ENCODE assay signal across 8 mouse cellular contexts in the genomic region with DNA sequence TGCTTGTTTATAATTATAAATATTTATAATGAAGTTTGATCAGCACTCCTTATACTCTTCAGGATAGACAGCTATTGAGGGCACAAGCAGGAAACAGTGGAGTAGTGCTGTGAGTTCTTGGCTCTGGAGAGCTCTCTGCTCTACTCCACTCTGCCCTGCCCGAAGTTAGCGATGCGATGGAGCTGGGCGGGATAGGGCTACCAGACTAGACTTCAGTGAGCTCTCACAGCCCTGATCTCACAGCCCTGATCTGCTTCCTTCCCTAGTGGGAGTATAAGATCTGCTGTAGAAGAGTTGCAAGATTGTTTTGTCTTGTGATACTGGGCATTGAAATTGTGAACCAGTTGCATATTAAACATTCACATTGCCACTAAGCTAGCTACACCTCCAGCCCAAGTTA. TPM values are rescaled to one million over a fixed set of nuclear protein-coding genes. Genes with fewer than 3 reads are reported as not detected.
A peak's percentile ranks its signal among the peaks of the same experiment; 100 is the strongest.
DNase-seq lines count a peak whose midpoint lies in the region; ATAC-seq and TF ChIP-seq lines count a peak whose summit lies in the region.

No protein-coding gene starts in this region.

- peaks cover 54% of the 10 kb centered on the region for H3K36me3 ChIP-seq in heart, embryonic 12.5 days
- peaks cover 4% of the 10 kb centered on the region; the same call in 1 of the 2 replicates for H3K36me3 ChIP-seq in hindbrain, embryonic 11.5 days (ENCODE audit: control insufficient read depth, insufficient read depth, low read length)
- peaks cover 39% of the 10 kb centered on the region for H3K36me3 ChIP-seq in liver, embryonic 11.5 days (ENCODE audit: control insufficient read depth, insufficient read depth, low read length)
- peaks cover 16% of the 10 kb centered on the region for H3K36me3 ChIP-seq in stomach, postnatal 0 days (ENCODE audit: control insufficient read depth, insufficient read depth, low read length)

- WGBS in heart, embryonic 12.5 days, result 3% methylated on average over 4 of the region's 4 CpGs
- 74% methylated on average over 4 of the region's 4 CpGs for WGBS in hindbrain, embryonic 11.5 days
- WGBS in liver, embryonic 11.5 days, result 28% methylated on average over 4 of the region's 4 CpGs
- WGBS in stomach, postnatal 0 days, result 8% methylated on average over 4 of the region's 4 CpGs

- peaks cover 32% of the 10 kb centered on the region for H3K4me1 ChIP-seq in heart, embryonic 12.5 days (replicated peaks)
- H3K4me1 ChIP-seq in hindbrain, embryonic 11.5 days (replicated peaks; ENCODE audit: control insufficient read depth, insufficient read depth, low read length), result peaks cover 14% of the 10 kb centered on the region
- H3K4me1 ChIP-seq in liver, embryonic 11.5 days (replicated peaks; ENCODE audit: control insufficient read depth, insufficient read depth, low read length), result peaks cover 19% of the 10 kb centered on the region
- no peaks in the 10 kb centered on the region for H3K4me1 ChIP-seq in stomach, postnatal 0 days (replicated peaks; ENCODE audit: control insufficient read depth, insufficient read depth)

- no peaks in the 10 kb centered on the region for H3K27me3 ChIP-seq in heart, embryonic 12.5 days (replicated peaks)
- H3K27me3 ChIP-seq in hindbrain, embryonic 11.5 days (ENCODE audit: control insufficient read depth, insufficient read depth, low read length), result no peaks in the 10 kb centered on the region
- H3K27me3 ChIP-seq in liver, embryonic 11.5 days (replicated peaks; ENCODE audit: control insufficient read depth, insufficient read depth, low read length), result no peaks in the 10 kb centered on the region
- H3K27me3 ChIP-seq in stomach, postnatal 0 days (ENCODE audit: control insufficient read depth, insufficient read depth, low read length), result no peaks in the 10 kb centered on the region

- peak overlapping the region; percentile 96 for H3K4me3 ChIP-seq in heart, embryonic 12.5 days
- H3K4me3 ChIP-seq in hindbrain, embryonic 11.5 days (ENCODE audit: low read depth, low read length), result peak overlapping the region; percentile 98
- peak overlapping the region; percentile 99 for H3K4me3 ChIP-seq in liver, embryonic 11.5 days (ENCODE audit: low read depth, low read length)
- peak overlapping the region; percentile 99 for H3K4me3 ChIP-seq in stomach, postnatal 0 days (ENCODE audit: low read depth, low read length)

- DNase-seq in heart, adult 9 months (ENCODE audit: low spot score in 2 of 2), result no peak
- DNase-seq in adrenal gland, postnatal 36 days, result peak; percentile 28 to 33
- no peak for DNase-seq in hindbrain, embryonic 11.5 days (ENCODE audit: low spot score)
- DNase-seq in liver, embryonic 11.5 days (ENCODE audit: low spot score), result no peak
- no peak for DNase-seq in stomach, postnatal 0 days (ENCODE audit: low spot score)
- DNase-seq in ovary, postnatal 14 days (ENCODE audit: low spot score), result no peak
- no peak for DNase-seq in cerebellum, postnatal 10 days

- no peak overlapping the region for H3K27ac ChIP-seq in heart, embryonic 12.5 days (ENCODE audit: poor library complexity, severe bottlenecking)
- no peak overlapping the region for H3K27ac ChIP-seq in hindbrain, embryonic 11.5 days (ENCODE audit: low read depth, low read length)
- no peak overlapping the region for H3K27ac ChIP-seq in liver, embryonic 11.5 days (ENCODE audit: low read depth, low read length)
- no peak overlapping the region for H3K27ac ChIP-seq in stomach, postnatal 0 days (replicated peaks)

- H3K9ac ChIP-seq in heart, embryonic 12.5 days, result peak overlapping the region; percentile 98
- peak overlapping the region; percentile 7; the same call in 1 of the 2 replicates for H3K9ac ChIP-seq in hindbrain, embryonic 11.5 days (ENCODE audit: low read depth, low read length)
- peak overlapping the region; percentile 100 for H3K9ac ChIP-seq in liver, embryonic 11.5 days (ENCODE audit: low read depth, low read length)
- peak overlapping the region; percentile 54; the same call in 1 of the 2 replicates for H3K9ac ChIP-seq in stomach, postnatal 0 days (ENCODE audit: low read length)

- peak overlapping the region; percentile 99 for H3K4me2 ChIP-seq in heart, embryonic 12.5 days
- peak overlapping the region; percentile 98 for H3K4me2 ChIP-seq in hindbrain, embryonic 11.5 days (replicated peaks; ENCODE audit: low read depth, low read length)
- H3K4me2 ChIP-seq in liver, embryonic 11.5 days, result peak overlapping the region; percentile 88
- peak overlapping the region; percentile 96 for H3K4me2 ChIP-seq in stomach, postnatal 0 days (replicated peaks; ENCODE audit: low read depth)

- H3K9me3 ChIP-seq in heart, embryonic 12.5 days (replicated peaks), result no peaks in the 10 kb centered on the region
- H3K9me3 ChIP-seq in hindbrain, embryonic 11.5 days (ENCODE audit: control insufficient read depth, low read length), result no peaks in the 10 kb centered on the region
- H3K9me3 ChIP-seq in liver, embryonic 11.5 days (ENCODE audit: control insufficient read depth, low read length), result no peaks in the 10 kb centered on the region
- H3K9me3 ChIP-seq in stomach, postnatal 0 days (ENCODE audit: control insufficient read depth, low read length), result no peaks in the 10 kb centered on the region

- TF ChIP-seq EP300 in stomach, postnatal 0 days (optimal IDR thresholded peaks at IDR 0.05), result no peak

- no peak for TF ChIP-seq CTCF in stomach, postnatal 0 days (IDR thresholded peaks at IDR 0.05; ENCODE audit: low read depth)

- no peak for ATAC-seq in heart, embryonic 12.5 days (ENCODE audit: insufficient number of reproducible peaks, low FRiP score)
- ATAC-seq in hindbrain, embryonic 11.5 days (ENCODE audit: low FRiP score), result no peak
- no peak for ATAC-seq in liver, embryonic 11.5 days (replicated peaks; ENCODE audit: low FRiP score)
- no peak for ATAC-seq in stomach, postnatal 0 days (ENCODE audit: low FRiP score, low TSS enrichment)

RNA-seq across cellular contexts. Expression of a gene that starts 3.9 kb away (rescaled TPM):
- 42.3 and 46.2 TPM in 2 replicates for polyA plus RNA-seq in heart, embryonic 12.5 days (2016; fragmentation: Nextera tagmentation; extraction: Ambion mirVana)
- 10 to 100 TPM; 92.4 to 97.3 TPM for total RNA-seq in adrenal gland, postnatal 36 days (2021)
- 37.8 and 48.7 TPM in 2 replicates for polyA plus RNA-seq in hindbrain, embryonic 11.5 days (2014; fragmentation: Nextera tagmentation; extraction: Ambion mirVana)
- polyA plus RNA-seq in liver, embryonic 11.5 days (2014; fragmentation: Nextera tagmentation; extraction: Ambion mirVana), result 89.0 and 95.4 TPM in 2 replicates
- 20.7 and 22.3 TPM in 2 replicates for polyA plus RNA-seq in stomach, postnatal 0 days (2015; fragmentation: Nextera tagmentation; extraction: Ambion mirVana)

RNA-seq across cellular contexts. Expression of a gene that starts 29.1 kb away (rescaled TPM):
- 18.7 and 19.4 TPM in 2 replicates for polyA plus RNA-seq in heart, embryonic 12.5 days (2016; fragmentation: Nextera tagmentation; extraction: Ambion mirVana)
- 10 to 100 TPM; 14.3 to 18.8 TPM for total RNA-seq in adrenal gland, postnatal 36 days (2021)
- 14.6 and 22.1 TPM in 2 replicates for polyA plus RNA-seq in hindbrain, embryonic 11.5 days (2014; fragmentation: Nextera tagmentation; extraction: Ambion mirVana)
- polyA plus RNA-seq in liver, embryonic 11.5 days (2014; fragmentation: Nextera tagmentation; extraction: Ambion mirVana), result 4.1 and 4.3 TPM in 2 replicates
- 11.1 and 12.1 TPM in 2 replicates for polyA plus RNA-seq in stomach, postnatal 0 days (2015; fragmentation: Nextera tagmentation; extraction: Ambion mirVana)

Comparison
In these comparisons a context has a peak if more than half of its experiments do, and no peak if none do; other contexts are left out.
1. H3K9ac ChIP-seq: peak in every context shown above with its lines; median percentile 100 in liver, embryonic 11.5 days; 98 in heart, embryonic 12.5 days; 54 in stomach, postnatal 0 days; 7 in hindbrain, embryonic 11.5 days.
2. DNase-seq: peak in adrenal gland, postnatal 36 days (2 of 2); none in heart, adult 9 months (0 of 2), hindbrain, embryonic 11.5 days (single experiment), liver, embryonic 11.5 days (single experiment), stomach, postnatal 0 days (single experiment), ovary, postnatal 14 days (single experiment) and cerebellum, postnatal 10 days (0 of 2).
3. Peak in every context shown above with its lines, with median percentiles within 50 percentile points of each other: H3K4me2 ChIP-seq and H3K4me3 ChIP-seq.